Mouse (Mus musculus): ENCODE results near the gene Crym. TPM values are rescaled to one million over a fixed set of nuclear protein-coding genes. Genes with fewer than 3 reads are reported as not detected.

The Crym gene
- polyA plus RNA-seq, 1 experiment, result 1.9 TPM

DNA sequence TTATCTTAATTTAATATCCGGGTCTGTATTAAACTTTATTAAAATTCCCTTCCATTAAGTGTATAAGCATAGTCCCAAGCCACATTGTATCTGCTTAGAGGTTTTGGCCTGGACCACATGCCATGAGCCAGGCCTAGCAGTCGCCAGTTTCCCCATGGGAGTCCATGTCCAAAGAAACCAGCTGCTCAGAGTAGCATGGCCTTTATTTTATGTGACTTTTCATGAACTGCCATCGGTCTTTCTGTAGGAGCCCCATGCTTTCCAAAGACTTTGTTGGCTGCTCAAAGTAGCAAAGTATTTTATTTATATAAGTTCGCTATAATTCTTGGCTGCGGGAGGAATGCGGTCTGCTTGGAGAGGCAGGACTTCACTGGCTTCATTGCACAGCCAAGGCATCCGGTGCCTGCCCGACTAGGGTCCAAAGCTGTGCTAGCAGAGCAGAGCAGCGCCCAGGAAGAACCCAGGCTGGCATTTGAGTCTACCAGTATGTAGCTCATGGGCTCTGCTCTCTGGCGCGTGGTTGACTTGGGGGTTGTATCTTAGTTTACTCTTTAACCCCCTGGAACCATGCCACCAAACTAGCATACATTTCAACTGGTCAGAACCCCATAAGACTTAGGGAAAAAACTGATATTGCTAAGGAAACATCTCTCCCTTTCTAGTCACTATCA, 38.2 kb downstream of the Crym start:
- DNase-seq (ENCODE audit: low spot score), result no peak

DNA sequence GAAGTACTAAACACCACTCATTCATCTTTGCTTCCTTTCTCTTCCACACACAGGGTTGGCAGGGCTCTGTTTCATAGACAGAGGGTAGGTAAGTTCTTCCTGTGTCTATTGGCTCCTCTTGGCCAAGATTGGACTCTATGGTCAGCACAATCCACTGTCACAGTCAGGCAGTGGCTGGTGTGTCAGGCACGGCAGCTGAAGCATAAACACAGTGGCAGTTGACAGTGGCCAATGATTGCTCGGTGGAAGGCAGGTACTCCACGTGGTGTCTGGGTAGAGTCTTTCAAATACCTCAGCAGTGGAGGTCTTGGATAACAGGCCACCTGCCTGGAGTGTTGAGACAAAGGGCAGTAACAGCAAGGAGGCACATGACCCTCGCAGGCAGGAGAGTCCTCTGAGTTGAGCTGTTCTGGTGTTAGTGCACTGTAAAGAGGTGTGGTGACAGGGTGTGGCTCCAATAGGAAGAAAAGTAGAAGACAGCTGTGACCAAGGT, 43.7 kb downstream of the Crym start:
- no peak for DNase-seq (ENCODE audit: low spot score)

DNA sequence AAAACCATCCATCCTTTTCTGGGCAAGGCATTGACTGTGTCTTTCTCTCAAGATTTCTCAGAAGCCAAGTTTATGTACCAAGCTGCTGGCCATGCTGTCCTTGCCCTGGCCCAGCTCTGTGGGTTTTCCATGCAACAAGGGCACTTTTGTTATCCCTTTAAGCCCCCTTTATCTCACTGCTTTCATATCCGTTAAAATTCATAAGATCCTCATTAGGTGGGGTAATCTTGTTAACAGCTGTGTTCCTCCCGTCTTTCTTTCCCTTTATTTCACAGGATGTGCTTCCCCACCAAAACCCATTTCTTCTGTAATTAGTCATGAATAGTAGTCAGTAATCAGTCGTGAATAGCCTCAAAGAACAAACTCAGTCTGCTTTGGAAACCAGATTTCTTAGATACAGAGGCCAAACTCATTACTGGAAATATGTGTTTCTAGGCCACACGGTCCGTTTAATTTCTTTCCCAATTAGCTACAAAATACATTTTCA, 44.3 kb downstream of the Crym start:
- DNase-seq (ENCODE audit: low spot score), result no peak

DNA sequence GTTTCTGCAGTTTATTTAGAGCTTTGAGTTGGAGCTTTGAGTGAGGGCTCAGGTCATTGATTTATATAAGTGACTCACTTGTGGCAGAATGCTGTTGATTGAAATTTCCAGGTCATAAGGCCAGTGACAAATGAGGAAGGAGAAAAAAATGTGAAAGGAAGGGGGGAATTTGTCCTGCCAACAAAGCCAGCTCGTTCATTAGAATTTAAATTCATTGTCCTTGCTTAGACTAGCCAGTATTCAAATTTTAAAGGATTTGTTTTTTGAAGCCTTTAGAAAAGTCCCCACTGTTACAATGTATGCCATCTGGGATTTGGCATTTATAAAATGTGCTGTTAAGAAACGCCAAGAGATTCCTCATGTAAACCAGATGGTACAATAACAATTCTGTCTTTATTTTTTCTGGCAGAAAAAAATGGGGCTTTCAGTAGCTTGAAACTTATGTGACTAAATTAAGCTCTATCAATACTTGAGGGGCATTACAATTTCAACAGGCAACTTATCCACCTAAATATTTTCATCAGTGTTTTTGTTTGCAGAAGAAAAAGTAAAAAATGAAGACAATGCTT, 45.0 kb downstream of the Crym start:
- no peak for DNase-seq (ENCODE audit: low spot score)

DNA sequence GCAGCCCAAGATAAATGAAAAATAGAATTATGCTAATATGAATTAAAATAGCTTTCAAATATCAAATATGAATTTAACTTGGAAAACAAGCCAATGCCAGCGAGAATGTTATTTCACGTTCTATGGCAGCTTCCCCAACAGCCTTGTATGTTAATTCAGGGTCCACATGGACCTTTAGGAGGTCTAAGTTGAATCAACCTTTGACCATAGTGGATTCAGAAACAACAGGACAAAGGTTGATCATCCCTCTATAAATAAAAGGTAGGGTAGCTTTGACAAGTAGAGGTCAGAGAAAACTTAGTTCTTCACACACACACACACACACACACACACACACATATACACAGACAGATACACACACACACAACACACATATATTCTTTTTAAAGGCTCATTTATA, 51.0 kb downstream of the Crym start:
- DNase-seq (ENCODE audit: low spot score), result no peak

DNA sequence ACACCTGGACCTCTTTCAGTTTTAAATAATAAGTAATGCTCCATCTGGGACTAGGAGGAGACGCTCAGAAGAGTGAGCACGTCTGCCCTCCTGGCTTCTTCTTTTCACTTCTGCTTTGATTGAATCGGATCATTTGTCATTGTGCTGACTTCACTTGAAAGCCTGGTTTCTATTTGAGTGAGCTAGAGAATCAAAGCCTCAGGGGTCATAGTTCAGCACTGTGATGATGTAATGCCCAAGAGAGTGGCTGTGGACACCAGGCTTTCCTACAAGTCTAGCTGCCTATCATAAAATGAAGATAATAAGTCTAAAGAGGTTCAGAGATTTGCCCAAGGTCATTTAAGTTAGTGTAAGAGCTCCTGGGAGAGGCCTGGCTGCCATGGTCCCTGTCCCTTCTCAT, 51.7 kb downstream of the Crym start:
- no peak for DNase-seq (ENCODE audit: low spot score)

DNA sequence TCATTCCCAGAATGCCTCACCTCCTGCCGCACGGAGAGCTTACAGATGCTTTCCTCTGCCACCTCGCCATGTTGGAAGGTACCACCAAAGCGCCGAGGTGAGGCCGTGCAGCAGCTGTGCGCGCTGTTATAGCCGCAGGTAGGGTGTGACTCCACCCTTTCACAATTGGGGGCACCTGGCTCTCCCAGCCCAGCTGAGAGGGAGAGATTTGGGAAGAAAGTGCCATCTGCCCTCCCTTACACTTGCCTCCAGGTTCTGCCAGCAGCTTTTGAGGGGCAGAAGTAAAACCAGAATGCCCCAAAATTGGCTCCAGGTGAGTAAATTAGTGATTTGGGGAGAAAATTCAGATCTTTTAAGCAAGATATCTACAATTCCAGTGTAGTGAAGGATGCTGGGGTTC, 56.7 kb downstream of the Crym start, which contains the start of gene Zp2:
Gene Zp2 (minus strand): TSS at position 101 of the 400 bp plus-strand sequence.
- DNase-seq (ENCODE audit: low spot score), result no peak

DNA sequence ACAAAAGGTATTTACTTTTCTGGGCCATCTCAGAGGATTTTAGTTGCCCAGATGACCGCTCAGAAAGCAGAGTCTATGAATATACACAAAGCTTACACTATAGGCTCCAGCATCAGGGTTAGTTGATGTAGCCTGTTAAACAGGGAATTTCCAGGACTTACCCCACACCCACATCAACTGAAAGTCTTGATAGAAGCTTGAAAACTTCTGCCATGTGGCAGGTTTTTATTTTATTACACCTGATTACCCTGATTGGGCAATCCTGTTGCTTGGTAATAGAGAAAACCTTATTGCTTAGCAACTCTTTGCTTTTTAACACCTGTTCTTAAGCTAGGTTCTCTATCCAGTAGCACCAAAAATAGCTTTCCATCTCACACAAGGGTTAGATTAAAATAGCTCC, 59.2 kb downstream of the Crym start:
- no peak for DNase-seq (ENCODE audit: low spot score)

Other genes with a start within 250 kb of the Crym start
- gene Dnah3, start 106.8 kb downstream of the Crym start, polyA plus RNA-seq (2012; rRNA removed), result 0.01 TPM in 2 replicates
- gene Tmem159, start 99.8 kb downstream of the Crym start, polyA plus RNA-seq (2012; rRNA removed), result 97.7 and 112 TPM in 2 replicates
- gene Zp2, start 56.8 kb downstream of the Crym start, polyA plus RNA-seq (2012; rRNA removed), result not detected in 2 replicates
- not detected in 2 replicates for gene Anks4b, start 28.3 kb downstream of the Crym start, polyA plus RNA-seq (2012; rRNA removed)
- 0.08 TPM in 1 of 2 replicates, not detected in the other for gene Abca14, start 1.9 kb upstream of the Crym start, polyA plus RNA-seq (2012; rRNA removed)
- not detected in 2 replicates for gene Abca15, start 126.6 kb upstream of the Crym start, polyA plus RNA-seq (2012; rRNA removed)
- not detected in 2 replicates for gene Abca16, start 207.5 kb upstream of the Crym start, polyA plus RNA-seq (2012; rRNA removed)